Mouse (Mus musculus) forebrain, embryonic 12.5 days (tissue): Measurements from ENCODE around the gene Scube3. TPM values are rescaled to one million over a fixed set of nuclear protein-coding genes. Genes with fewer than 3 reads are reported as not detected.
"Not testable (repeated sequence)": the region's sequence is repeated elsewhere in the genome, so short reads cannot be mapped to it uniquely, and the experiment has no call there.

Experiments
- ATAC-seq: fragments of 200-750 bp; cut with Nextera tagmentation; 2 replicates; pipeline ENCODE4 v1.8.0; 2017; ENCODE audit warnings: moderate TSS enrichment; ENCODE audit not compliant: low FRiP score
- H3K27ac ChIP-seq: fragments of 300-500 bp; sonication (generic); 2 replicates; pipeline ENCODE4 v1.5.1; 2016; ENCODE audit warnings: mild to moderate bottlenecking
- H3K27me3 ChIP-seq: fragments of 300-500 bp; sonication (generic); 2 replicates; pipeline ENCODE4 v1.6.1; 2016; ENCODE audit warnings: mild to moderate bottlenecking
- H3K36me3 ChIP-seq: fragments of 300-500 bp; sonication (generic); replicated peaks from 2 replicates; pipeline ENCODE4 v1.6.1; 2016; ENCODE audit warnings: mild to moderate bottlenecking
- H3K4me1 ChIP-seq: fragments of 300-500 bp; sonication (generic); 2 replicates; pipeline ENCODE4 v1.6.1; 2016
- H3K4me2 ChIP-seq: fragments of 300-500 bp; sonication (generic); 2 replicates; pipeline ENCODE4 v1.6.1; 2016; ENCODE audit warnings: mild to moderate bottlenecking, moderate library complexity
- H3K4me3 ChIP-seq: fragments of 300-500 bp; sonication (generic); replicated peaks from 2 replicates; pipeline ENCODE4 v1.5.1; 2016; ENCODE audit warnings: mild to moderate bottlenecking
- H3K9ac ChIP-seq: fragments of 300-500 bp; sonication (generic); 2 replicates; pipeline ENCODE4 v1.6.1; 2016; ENCODE audit warnings: mild to moderate bottlenecking
- H3K9me3 ChIP-seq: fragments of 300-500 bp; sonication (generic); 2 replicates; pipeline ENCODE4 v1.6.1; 2016
- WGBS: fragments of 180-500 bp; shearing (Covaris S2); methylation state at CpG from one replicate; pipeline ENCODE4 v1.1.7; 2016; 5-methylcytosine and 5-hydroxymethylcytosine counted together
- polyA plus RNA-seq: library from polyadenylated mRNA; unstranded; fragments of >200 nt; fragmentation: Nextera tagmentation; extraction: Ambion mirVana; gene quantifications from 2 replicates; pipeline ENCODE4 v1.2.1, GENCODE M21; 2016

Scube3 gene
- polyA plus RNA-seq, 1 experiment from 2014 or later, result 7.0 TPM

DNA sequence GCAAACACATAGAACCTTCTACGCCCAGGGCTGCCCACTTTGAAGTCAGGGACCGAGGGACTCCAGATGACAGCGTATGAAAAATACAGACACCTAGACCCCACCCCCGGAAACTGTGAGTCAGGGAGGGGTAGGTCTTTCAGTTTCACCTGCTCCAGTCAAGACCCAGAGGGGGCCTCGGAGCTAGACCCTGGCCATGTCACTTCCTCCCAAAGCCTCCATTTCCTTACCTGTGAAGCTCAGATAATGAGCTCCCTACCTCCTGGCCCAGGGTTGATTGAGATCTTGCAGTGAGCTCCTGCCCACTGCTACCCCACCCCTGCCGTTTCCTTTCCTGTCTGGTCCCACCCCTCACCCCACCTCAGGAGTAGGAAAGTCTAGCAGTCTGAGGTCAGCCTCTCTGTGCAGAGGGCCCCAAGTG, 70.0 kb downstream of the Scube3 start:
- H3K4me1 ChIP-seq, result peaks cover 14% of the 10 kb centered on the region
- no peak overlapping the region for H3K27ac ChIP-seq
- no peaks in the 10 kb centered on the region for H3K36me3 ChIP-seq
- H3K4me2 ChIP-seq, result no peak overlapping the region
- H3K9ac ChIP-seq, result no peak overlapping the region
- H3K27me3 ChIP-seq, result peaks cover 18% of the 10 kb centered on the region; the same call in 1 of the 2 replicates
- no peaks in the 10 kb centered on the region for H3K9me3 ChIP-seq
- no peak for ATAC-seq
- 86% methylated on average over 6 of the region's 6 CpGs for WGBS
- no peak overlapping the region for H3K4me3 ChIP-seq

DNA sequence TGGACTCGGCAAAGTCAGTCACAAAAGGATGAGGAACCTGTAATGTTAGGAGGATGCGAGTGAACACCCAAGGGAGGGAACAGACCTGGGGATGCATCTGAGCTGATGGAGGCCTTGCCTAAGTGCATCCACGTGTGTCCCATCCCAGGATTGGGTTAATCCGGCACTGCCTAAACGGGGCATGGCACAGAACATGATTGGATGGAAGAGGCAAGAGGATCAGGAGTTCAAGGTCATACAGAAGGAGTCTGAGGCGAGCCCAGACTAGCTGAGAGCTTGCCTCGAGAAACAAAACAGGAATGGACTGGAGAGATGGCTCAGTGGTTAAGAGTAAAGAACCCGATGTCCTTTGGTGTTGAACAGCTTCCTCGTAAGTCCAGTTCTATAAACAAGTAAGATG, 70.5 kb downstream of the Scube3 start:
- H3K27me3 ChIP-seq, result peaks cover 18% of the 10 kb centered on the region; the same call in 1 of the 2 replicates
- no peak overlapping the region for H3K4me3 ChIP-seq
- peaks cover 11% of the 10 kb centered on the region for H3K4me1 ChIP-seq
- H3K9ac ChIP-seq, result no peak overlapping the region
- ATAC-seq, result no peak
- no peaks in the 10 kb centered on the region for H3K9me3 ChIP-seq
- WGBS, result 77% methylated on average over 9 of the region's 9 CpGs
- no peaks in the 10 kb centered on the region for H3K36me3 ChIP-seq
- no peak overlapping the region for H3K27ac ChIP-seq
- H3K4me2 ChIP-seq, result no peak overlapping the region

DNA sequence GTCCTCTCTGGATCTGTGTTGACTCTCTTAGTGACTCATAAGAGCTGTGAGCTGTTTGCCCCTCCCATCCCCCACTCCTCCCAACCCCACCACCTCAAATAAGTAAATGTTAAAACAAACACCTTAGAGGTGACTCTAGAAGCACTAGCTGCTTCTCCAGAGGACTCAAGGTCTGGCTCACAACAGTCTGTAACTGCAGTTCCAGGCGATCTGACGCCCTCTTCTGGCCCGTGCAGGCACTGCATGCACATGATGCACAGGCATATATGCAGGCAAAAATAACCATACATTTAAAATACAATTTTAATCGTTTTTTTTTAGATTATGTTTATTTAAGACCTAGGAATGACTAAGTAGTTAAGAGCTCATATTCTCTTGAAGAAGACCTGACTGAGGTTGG, 71.3 kb downstream of the Scube3 start:
- Histone ChIP-seq H3K9me3 (no peaks in the 10 kb centered on the region), H3K27me3 (peaks cover 18% of the 10 kb centered on the region), H3K27ac (no peak overlapping the region), H3K4me1 (0 out of 2 replicates have a peak, but pooled peaks cover 8% of the 10 kb centered on the region), H3K36me3 (no peaks in the 10 kb centered on the region), H3K4me3 (no peak overlapping the region), H3K4me2 (no peak overlapping the region), H3K9ac (no peak overlapping the region)
- 29% methylated on average over 4 of the region's 4 CpGs for WGBS
- ATAC-seq, result no peak

DNA sequence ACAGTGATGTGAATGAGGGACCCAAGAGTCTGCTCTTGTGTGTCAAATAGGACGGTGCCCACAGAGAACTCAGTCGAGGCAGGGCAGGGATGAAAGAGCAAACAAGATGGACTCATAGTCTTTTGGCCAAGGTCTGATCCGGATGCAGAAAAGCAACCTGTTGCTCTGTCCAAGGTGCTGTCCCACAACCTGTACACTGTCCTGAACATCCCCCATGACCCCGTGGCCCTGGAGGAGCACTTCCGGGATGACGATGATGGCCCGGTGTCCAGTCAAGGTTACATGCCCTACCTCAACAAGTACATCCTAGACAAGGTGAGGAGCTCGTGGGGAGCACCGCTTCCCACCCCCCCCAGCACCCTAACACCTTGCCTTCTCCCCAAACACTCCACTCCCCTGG, 74.8 kb downstream of the Scube3 start:
- 85% methylated on average over 9 of the region's 9 CpGs for WGBS
- ATAC-seq, result no peak

DNA sequence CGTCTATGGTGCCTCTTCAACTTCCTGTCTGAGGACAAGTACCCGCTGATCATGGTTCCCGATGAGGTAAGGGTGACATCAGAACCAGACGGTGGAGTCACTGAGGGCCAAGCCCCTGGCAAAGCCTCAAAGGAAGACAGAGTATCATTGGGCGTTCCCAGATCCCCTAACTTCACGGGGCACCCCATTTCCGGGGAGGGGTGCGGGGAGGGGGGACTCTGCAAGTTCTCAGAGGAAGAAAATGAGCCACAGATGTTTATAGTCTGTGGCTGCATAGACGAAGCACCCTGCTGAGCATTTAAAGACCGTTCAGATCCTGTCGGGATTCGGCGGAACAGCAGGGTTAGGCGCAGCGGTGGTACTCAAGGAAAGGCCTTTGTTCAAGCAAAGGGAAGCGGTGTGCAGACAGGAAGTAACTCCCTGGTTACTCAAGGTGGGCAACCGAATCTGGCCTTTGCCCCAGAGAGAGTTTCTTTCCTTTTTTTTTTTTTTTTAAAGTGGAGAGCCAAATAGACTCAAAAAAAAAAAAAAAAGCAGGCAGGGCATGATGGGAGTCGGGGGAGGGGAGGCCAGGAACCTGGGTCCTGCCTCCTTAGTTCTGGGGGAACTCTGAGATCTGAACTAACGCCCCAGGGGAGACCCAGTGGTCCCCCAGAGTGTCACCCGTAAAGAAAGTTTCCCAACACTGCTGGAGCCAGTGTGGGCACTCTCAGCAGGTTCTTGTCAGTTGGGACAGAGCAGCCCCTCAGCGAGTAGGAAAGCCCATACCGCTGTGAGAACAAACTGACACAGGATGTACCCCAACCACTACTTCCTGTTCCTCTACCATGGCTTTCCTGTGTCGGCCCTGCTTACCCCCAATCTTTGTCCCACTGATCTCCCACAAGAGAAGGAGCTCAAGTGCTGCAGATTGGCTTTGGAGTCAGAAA, 76.0 kb downstream of the Scube3 start:
- Histone ChIP-seq H3K27ac (peak overlapping the region; percentile 25; the same call in 1 of the 2 replicates), H3K9ac (peak overlapping the region; percentile 17; the same call in 1 of the 2 replicates), H3K4me2 (peak overlapping the region; percentile 6; the same call in 1 of the 2 replicates), H3K27me3 (peaks cover 4% of the 10 kb centered on the region; the same call in 1 of the 2 replicates), H3K36me3 (no peaks in the 10 kb centered on the region), H3K4me1 (peaks cover 7% of the 10 kb centered on the region), H3K4me3 (no peak overlapping the region), H3K9me3 (no peaks in the 10 kb centered on the region)
- WGBS, result 25% methylated on average over 23 of the region's 23 CpGs
- no peak for ATAC-seq

More for the DNA sequence above, 74.8 kb downstream of the Scube3 start:
- Histone ChIP-seq H3K36me3 (no peaks in the 10 kb centered on the region), H3K9me3 (no peaks in the 10 kb centered on the region), H3K4me1 (0 out of 2 replicates have a peak, but pooled peaks cover 5% of the 10 kb centered on the region), H3K4me3 (no peak overlapping the region), H3K4me2 (no peak overlapping the region), H3K9ac (no peak overlapping the region), H3K27ac (no peak overlapping the region), H3K27me3 (peaks cover 4% of the 10 kb centered on the region; the same call in 1 of the 2 replicates)

DNA sequence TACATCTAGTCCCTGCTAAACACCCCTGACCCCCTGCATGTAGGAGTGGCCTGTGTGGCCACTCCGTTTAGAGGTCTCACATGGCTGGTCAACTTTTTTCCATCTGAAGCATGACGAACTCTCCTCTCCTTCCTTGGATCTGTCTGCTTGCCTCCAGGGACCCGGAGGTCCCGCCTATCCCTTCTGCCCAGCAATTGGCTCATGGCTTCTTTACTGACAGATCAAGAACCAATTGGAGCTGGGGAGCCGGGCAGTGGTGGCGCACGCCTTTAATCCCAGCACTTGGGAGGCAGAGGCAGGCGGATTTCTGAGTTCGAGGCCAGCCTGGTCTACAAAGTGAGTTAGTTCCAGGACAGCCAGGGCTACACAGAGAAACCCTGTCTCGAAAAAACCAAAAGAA, 80.5 kb downstream of the Scube3 start:
- not testable (repeated sequence) for H3K36me3 ChIP-seq, ATAC-seq, H3K27me3 ChIP-seq, H3K4me3 ChIP-seq, H3K9me3 ChIP-seq, H3K4me2 ChIP-seq, H3K9ac ChIP-seq, H3K27ac ChIP-seq
- peaks cover 25% of the 10 kb centered on the region for H3K4me1 ChIP-seq
- WGBS, result 94% methylated on average over 10 of the region's 10 CpGs

DNA sequence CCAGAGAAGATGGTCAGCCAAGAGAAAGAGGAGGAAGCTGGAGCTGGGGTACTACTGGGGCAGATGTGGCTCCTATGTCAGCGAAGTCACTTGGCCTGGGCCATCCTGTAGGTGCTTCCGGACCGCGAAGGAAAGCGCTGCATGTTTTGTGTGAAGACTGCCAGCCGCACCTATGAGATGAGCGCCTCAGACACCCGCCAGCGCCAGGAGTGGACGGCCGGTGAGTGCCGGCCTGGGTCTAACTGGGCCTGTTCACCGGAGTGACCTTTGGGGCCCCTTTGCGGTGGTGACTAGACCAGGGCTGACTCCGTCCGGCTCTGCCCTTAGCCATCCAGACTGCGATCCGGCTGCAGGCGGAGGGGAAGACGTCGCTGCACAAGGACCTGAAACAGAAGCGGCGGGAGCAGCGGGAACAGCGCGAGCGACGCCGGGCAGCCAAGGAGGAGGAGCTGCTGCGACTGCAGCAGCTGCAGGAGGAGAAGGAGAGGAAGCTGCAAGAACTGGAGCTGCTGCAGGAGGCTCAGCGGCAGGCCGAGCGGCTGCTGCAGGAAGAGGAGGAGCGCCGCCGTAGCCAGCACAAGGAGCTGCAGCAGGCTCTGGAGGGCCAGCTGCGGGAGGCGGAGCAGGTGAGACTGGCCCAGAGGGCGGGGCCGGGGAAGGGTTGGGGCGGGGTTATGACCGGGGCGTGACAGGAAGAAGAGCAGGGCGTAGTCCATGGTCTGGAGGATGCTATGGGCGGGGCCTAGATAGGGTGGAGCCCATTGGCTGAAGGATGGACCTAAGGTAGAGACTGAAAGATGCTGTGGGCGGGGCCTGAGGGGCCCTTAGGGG, 81.8 kb downstream of the Scube3 start:
- Histone ChIP-seq H3K4me1 (peaks cover 21% of the 10 kb centered on the region), H3K36me3 (no peaks in the 10 kb centered on the region), H3K4me2 (peak overlapping the region; percentile 82), H3K9ac (peak overlapping the region; percentile 73), H3K27me3 (no peaks in the 10 kb centered on the region; the same call in 1 of the 2 replicates), H3K27ac (peak overlapping the region; percentile 86), H3K9me3 (no peaks in the 10 kb centered on the region), H3K4me3 (peak overlapping the region; percentile 47)
- WGBS, result 2% methylated on average over 46 of the region's 46 CpGs
- ATAC-seq, result peak; percentile 89

Other genes starting within 250 kb of the Scube3 start
- 61.0 and 84.9 TPM in 2 replicates for gene Anks1, start 232.8 kb upstream of the Scube3 start, polyA plus RNA-seq
- gene Taf11, start 232.3 kb upstream of the Scube3 start, polyA plus RNA-seq, result 100 and 101 TPM in 2 replicates
- gene Tcp11, start 61.5 kb upstream of the Scube3 start, polyA plus RNA-seq, result 1.1 and 1.6 TPM in 2 replicates
- 43.6 and 44.7 TPM in 2 replicates for gene Zfp523, start 35.0 kb downstream of the Scube3 start, polyA plus RNA-seq
- gene Def6, start 65.6 kb downstream of the Scube3 start, polyA plus RNA-seq, result 2.8 and 4.4 TPM in 2 replicates
- gene Ppard, start 90.6 kb downstream of the Scube3 start, polyA plus RNA-seq, result 1.4 and 1.6 TPM in 2 replicates
- 25.9 and 26.0 TPM in 2 replicates for gene Fance, start 171.4 kb downstream of the Scube3 start, polyA plus RNA-seq
- gene Rpl10a, start 186.3 kb downstream of the Scube3 start, polyA plus RNA-seq, result 370 and 384 TPM in 2 replicates
- gene Tead3, start 208.7 kb downstream of the Scube3 start, polyA plus RNA-seq, result 4.2 and 5.1 TPM in 2 replicates
- 3.5 and 4.0 TPM in 2 replicates for gene Tulp1, start 223.1 kb downstream of the Scube3 start, polyA plus RNA-seq